Mouse (Mus musculus) right cerebral cortex, postnatal 14 days (tissue): ENCODE results near the gene Tbx20.

ENCODE experiments used
- DNase-seq: peaks from one replicate; pipeline ENCODE4 v3.0.0; 2022

The Tbx20 gene

DNA sequence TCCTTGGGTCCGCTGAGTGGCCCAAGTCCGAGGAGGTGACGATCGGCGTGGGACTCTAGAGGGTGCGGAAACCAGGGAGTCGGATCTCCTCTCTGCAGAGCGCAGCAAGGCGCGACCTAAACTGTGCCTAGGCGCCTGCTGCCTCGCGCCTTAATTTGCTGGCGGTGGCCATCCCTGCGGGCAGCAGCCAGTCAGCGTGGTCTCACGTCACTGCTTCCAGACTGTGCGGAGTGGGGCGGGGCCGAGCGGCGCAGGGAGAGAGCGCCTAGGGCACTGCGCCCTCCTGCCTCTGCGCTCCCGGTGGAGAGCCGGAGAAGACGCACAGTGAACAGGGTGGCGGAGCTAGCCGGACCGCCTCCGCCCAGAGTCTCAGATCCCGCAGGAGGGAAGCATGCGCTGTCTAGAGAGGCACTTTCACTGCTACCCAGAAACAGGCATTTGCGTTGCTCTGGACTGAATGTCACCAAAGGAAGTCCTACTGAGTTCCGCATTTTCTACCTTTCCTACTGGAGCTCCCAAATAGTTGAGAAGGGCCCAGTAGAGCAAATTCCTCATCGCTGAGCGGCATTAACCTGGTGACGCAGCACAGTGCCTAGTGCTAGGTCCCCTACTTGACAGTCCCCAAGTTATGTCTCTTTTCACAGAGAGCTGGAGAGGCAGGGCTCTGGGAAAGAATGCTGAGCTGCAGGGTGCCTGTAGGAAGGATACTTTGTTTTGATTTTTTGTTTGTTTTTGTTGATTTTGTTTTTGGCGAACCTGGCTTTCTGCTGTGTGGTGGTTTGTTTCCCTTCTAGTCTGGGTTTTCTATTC, at the start of gene Tbx20:
TSS of gene Tbx20 (minus strand) at position 144 of the 810 bp plus-strand sequence.
- no peak for DNase-seq

DNA sequence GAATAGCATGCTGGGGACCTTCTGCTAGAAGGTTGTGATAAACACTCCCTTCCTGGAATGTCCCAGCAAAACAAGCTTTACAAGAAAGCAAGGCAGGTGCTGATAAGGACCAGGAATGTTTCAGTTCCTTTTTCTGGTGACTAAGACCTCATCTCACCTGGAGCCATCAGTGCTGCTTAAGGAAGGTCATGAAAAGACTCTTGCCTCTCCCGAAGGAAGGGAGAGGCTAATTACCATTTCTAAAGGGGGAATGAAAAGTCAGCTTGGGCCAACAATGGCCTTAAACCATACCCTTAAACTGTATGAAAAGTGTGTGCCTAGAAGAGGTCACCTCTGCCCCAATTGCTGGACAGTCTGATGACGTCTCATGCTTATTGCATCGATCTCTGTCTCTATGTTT, 44.4 kb upstream of the Tbx20 start:
- no peak for DNase-seq

DNA sequence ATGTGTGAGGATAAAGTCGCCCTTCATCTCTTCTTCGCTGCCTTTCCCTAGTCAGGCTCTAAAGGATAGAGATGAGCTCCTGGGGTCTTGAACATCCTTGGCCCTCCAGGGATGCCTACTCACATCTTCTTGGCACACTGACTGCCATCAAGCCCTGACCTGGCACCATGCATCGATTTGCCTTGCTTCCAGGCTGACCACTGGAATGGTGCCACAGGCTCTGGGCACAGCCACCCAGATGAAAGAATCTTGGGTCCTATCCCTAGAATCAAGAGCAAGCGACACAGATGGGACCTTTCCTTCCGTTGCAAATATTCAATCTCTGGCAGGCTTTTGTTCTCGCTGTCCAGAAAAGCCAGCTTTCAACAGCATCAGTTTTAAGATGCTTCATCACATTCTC, 38.4 kb upstream of the Tbx20 start:
- no peak for DNase-seq

DNA sequence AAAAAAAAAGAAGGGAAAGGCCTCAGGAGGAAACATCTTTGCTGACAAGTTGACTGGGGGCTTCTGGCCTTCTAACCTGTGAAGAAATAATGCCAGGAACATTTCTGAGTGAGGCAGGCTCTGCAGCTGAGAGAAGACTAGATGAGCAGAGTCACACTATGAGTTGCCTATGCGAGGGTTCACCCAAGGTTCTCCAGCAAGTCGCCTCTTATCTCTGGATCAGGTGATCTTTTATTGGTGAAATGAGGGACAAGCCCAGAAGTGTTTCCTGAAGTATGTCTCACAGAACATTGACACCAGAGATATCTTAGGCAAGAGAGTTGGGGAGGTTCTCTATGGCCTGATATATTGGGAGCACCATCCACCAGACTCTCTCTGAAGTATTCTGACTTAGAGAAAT, 18.0 kb upstream of the Tbx20 start:
- no peak for DNase-seq

DNA sequence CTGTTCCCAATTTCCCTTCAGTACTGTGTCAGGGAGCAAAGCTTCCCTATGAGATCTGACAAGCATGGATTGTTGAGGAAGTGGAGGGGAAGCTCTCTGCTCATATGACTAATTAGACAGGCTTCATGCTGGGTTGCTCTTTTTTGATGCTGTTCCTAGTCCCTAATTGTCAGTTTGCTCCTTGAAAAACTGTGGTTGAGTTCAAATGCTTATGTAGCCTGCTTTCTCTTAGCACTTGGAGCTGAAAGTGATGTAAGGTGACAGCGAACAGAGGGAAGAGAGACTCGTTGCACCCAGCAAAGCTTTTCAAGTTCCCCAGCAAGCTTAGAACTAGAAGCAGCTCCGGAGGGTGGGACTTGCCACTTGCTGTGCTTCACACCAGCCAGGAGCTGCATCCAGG, 15.3 kb upstream of the Tbx20 start:
- DNase-seq: no peak

DNA sequence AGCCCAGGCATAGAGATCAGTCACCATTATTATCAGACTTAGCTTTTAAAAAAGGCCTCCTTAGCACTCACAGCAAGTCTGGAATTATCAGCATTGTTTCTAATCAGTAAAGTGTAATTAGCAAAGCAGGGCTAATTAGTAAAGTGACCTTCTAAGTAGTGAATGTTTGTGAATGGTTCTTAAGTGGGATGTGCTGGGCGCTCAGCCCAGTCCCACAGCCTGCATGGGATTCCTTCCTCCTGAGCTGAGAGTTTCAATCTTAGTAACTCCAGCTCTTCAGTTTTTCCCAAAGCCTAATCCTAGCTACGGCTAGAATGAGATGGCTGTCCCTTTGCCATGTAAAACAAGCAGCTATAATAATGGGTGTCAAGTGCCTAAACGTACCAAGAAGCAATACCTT, 8.2 kb upstream of the Tbx20 start:
- no peak for DNase-seq

DNA sequence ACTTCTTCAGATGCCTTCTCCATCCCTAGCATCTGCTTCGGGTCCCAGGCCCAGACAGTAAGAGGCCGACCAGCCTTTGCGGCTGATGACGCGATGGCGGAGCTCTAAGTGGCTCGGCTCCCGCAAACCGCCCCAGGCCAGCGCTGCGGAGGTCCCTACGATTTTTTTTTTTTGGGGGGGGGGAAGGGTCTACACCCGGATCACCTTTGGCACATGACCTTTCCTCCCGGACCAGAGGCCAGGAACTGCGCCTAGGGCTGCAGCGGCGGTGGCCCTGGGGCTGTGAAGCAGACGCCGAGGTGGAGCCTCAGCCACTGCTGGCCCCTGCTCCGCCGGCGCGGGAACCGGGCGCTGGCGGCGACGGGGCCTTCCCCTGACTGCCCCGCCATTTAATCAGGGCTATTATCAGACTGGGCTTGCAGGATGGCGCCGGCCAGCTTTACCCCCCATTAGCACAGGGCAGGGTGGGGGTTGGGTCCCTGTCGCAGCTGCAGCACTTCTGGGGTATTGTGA, 6.9 kb upstream of the Tbx20 start:
- no peak for DNase-seq

DNA sequence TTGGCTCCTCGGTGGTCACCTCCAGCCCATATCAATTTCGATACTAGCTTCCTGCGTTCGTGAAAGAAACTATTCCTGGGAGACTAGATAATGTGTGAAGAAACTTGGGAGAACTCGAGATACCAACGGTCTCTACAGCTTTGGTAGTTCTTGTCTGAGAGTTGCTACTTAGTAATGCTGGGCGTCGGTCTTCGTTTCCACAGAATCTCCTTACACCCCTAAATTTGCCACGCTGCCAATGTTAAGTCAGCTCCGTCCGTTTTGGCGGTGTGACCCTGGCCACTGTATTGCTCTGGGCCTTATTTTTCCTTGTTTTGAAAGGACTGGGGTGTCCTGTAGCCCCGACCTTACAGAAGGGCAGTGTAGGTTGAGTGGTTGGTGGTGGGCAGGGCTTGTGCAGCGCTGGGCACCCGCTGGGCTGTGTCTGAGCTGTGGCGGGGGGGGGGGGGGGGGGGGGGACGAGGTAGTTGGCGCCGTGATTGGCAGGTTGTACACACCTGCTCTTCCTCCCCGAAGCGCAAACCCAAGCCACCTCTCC, 6.4 kb upstream of the Tbx20 start:
- DNase-seq: no peak

DNA sequence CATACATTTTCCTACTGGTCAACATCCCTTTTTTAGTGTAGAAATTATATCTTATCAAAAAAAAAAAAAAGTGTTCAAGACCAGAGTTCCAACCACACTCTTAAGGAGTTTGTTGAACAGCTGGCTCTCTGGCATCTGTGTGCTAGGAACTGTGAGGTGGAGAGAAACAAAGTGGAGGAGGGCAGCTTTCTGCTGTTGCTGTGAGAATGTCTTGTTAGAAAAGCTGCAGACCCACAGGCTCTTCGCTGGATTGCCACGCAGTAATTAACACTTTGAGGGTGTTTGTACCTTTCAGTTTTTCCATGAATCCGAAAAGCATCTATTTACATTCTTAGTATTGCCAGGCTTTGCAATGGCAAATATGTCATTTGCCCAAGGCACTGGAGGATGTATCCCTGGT, 5.9 kb upstream of the Tbx20 start:
- DNase-seq: no peak

DNA sequence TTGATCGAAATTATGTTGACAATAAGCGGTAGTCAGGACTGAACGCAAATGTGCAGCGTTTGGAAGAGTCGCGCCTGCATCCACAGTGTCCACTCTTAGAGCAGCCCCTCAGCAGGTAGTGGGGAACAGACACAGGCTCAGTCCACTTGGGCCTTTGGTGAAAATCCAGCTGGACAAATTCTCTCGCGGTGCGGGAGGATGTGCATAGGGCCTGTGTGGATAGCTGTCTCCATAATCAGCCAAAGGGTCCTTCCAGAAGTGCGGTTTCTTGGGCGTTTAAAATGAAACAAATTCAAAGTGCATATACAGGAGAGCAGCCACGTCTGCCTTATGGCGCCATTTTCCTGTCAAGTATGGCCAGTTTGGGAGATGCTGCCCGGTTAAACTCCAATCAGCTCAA, 4.5 kb upstream of the Tbx20 start:
- no peak for DNase-seq

DNA sequence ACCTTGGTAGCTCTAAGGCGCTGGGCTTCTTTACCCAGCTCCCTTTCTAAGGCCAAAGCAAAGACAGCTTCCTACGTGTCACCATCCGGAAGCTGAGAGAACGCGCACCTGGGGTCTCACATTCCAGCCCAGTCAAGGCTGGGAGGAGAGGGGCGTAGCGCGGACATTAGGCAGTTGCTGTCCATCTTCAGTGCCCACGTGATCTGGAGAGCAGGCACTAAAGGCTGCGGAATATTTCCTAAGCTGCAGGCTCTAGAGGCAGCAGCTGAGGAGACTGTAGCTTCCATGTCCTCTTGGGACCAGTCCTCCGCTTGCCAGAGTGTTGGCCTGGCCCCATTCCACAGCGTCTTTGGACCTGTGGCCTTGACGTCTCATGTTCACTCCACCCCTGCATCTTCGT, 3.9 kb upstream of the Tbx20 start:
- no peak for DNase-seq

DNA sequence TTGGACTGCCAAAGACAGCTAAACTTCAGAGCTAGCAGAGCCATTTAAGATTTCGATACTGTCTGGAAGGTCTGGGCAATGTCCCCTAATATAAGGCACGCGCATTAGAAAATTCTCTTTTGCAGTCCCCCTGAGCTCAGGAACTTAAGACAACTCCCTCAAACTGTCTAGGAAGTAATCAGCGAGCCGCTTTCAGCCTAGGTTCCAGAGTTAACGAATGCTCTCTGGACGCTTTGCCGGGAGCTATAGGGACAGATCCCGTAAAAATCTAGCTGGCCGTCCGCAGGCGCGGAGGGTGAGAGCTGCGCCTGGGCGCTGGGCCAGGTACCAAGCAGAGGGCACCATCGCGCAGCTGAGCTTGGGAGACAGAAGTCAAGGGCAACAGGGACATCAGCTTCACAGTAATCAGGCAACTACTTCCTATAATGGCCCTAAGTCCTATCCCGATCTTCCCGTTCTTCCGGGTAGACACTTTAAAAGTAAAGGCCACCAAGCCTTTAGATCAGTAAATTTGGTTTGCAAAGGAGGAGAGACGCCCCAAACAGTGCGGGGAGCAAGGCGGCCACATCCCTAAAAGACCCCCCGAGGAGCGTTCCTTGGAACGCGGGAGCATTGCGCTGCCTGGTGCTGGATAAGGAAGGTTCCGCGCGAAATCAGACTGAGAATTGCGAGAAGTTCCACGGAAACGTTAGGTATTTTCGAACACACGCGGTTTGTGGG, 3.2 kb upstream of the Tbx20 start:
- no peak for DNase-seq

DNA sequence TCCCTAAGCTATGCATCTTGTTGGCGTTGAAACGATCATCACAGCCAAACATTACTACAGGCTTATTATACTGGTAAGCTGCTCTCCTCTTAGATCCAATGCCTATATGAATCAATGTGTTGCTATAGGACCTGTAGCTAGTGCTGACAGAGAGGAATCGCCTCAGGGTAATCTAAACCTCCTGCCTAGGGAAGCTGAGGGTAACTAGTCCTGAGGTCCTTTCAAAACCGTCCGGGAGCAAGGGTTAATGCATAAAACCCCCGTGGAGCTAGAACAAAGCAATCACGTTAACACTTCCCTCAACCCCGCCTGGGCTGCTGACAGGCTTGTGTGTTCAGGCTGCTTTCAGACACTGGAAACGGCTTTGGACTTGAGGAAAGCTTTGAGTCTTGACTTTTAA, 2.4 kb upstream of the Tbx20 start:
- no peak for DNase-seq

DNA sequence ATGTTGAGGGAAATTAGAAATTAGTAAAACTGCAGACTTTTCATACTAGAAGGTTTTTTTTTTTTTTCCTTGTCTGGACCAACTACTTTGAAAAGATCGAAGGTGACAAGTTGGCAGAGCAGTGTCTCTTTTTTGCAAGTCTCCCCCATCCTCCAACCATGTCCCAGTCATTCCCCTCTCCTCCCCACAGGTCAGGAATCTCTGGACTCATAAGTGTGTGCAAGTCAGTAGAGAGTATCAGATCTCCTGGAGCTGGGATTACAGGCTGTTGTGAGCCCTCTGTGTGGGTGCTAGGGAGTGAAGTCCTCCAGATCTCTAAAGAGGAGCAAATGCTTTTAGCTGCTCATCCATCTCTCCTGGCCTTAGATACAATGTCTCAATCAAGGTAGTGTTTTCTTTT, 1.5 kb upstream of the Tbx20 start:
- no peak for DNase-seq

DNA sequence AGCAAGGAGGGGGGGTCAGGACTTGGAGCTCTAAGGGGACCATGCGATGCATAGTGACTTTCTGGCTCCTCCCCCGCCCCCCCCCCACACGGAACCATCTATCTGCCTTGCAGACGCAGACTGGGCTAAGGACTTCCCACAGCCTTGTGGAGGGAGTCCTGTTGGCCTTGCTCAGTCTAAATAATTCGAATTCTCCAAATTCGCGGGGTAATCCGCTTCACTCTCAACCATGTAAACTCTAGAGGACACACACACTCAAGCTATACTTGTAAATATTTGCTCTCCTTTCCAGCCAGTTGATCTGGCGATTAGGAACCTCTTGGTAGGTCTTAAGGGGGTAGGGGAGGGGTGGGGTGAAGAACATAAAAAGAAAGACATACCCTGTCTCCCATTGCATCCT, 898 bp upstream of the Tbx20 start:
- DNase-seq: no peak

DNA sequence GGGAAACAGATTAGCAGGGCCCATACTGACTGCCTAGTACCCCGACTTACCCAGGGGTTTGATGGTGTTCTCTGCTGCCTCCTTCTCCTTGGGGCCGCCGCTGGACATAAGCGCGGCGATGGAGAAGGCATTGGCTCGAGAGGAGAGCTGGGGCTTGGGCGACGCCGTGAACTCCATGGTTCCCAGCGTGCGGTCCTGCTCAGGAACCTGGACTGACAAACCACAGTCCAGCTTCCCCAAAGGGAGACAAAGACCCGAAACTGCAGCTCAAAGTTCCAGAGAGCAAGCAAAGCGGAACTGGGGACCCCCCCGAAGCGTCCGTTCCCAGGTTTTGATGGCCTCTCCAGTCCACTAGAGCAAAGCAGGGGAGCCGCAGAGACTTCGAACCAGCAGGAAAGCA, 434 bp downstream of the Tbx20 start:
- DNase-seq: no peak

DNA sequence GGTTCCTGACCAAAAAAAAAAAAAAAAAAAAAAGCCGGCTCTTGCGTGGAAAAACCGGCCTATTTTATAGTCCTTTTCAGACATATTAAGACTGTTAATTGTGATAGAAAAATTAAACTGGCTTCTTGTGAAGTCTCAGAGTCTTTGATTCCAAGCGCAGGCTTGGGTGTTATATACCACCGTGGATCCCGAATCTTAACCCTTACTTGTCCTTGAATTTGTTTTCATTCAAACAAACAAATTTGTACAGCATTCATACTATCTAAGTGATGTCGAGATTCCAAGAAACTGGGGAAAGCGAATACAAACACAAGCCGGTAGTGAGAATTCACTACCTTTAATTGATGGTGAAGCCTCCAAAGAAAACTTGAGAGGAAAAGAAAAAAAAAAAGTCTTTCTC, 932 bp downstream of the Tbx20 start:
- DNase-seq: no peak

DNA sequence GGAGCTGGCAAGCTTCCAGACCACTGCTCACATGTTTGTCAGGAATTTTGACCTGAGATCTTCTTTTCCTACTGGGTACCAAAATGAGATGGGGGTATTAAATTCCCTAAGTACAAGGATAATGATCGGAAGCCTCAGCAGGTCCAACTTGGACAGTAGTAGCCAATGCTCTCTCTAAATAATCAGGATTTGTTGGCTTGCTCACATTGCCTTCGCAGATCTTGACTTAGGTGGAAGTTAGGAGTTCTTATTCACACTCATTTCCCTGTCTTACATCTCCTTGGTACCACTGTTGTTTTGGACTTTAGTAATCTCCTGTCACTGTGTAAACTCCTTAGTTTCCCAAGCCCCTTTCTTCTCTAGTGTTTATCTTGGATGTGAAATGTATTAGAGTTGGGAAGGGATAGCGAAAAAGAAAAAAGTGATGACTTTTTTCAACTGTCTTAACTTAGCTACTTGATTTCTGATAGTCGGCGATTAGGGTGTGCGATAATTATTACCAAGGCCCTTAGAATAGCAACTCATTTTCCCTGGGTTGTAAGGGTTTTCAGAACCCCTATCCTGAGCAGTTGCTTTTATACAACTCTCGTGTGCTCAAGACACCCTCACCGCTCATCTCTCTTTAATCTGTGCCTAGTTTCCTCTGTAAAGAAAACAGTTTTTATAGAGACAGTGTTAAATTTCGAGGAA, 1.5 kb downstream of the Tbx20 start:
- DNase-seq: no peak

DNA sequence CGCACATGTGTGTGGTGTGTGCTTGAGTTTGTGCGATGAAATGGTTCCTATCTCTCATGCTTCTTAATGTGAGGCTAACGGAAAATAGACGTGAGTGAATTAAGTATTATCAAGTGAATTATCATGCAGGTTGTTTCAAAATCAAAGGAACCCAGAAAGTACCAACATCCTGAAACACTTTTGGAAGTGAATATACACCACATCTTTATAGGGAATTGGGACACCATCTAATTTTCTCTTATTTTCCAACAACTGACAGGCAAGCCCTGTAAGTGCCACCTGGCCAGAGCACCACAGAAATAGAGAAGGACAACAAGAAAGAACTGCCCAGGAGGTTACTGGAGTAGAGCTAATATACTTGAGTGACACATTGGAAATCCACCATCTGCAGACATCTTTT, 2.4 kb downstream of the Tbx20 start:
- DNase-seq: no peak

DNA sequence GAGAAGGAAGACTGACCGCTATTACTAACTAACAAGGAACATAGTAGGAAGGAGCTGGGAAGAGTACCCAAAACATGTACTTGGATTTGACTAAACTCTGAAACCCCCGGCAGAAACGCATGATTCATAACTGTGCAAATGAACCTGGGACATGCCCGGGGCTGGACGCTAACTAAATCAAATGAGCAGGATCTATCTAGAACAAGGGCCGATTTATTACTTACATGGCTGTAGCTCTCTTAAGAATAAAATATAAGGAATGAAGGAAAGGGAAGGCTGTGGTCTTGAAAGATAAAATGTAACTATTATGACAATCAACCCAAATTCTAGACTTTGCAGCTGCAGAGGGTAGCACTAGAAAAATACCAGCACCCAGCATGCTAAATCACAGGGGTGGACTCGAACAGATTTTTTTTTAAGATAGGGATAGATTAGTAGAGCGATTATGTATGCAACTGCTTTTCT, 3.1 kb downstream of the Tbx20 start:
- no peak for DNase-seq

DNA sequence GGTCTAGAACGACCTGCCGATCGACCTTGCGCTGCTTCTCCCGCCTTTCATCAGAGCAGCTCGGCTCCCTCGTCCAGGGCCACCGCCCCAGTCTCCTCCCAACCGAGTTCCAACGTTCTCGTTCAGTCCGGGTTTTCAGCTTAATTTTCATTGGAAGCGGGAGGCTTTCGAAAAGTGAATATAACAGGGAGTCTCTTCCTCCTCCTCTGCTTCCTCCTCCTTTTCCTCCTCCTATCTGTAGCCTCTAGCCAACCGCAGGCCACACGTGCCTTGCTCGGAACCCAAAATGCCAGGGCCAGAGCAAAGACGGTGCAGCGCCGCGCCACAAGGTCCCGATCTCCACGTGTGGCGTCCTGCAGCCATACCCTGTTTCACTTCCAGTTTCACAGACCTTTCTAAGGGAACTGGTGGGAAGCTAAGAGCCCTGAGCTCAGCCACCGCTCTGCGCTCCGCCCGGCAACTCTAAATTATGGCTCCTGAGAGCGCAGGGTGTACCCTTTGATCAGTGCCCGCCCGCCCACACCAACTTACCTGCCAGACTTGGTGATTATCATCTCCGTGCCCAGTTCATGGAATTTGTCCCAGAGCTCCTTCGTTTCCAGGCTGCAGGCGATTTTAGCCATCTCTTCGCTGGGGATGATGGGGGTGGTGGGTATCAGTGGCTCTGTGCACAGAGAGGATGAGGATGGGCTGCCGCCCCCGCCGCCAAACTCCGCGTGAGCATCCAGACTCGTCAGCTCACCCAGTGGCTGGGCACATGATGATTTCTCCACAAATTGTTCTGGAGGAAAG, 3.8 kb downstream of the Tbx20 start:
- no peak for DNase-seq

DNA sequence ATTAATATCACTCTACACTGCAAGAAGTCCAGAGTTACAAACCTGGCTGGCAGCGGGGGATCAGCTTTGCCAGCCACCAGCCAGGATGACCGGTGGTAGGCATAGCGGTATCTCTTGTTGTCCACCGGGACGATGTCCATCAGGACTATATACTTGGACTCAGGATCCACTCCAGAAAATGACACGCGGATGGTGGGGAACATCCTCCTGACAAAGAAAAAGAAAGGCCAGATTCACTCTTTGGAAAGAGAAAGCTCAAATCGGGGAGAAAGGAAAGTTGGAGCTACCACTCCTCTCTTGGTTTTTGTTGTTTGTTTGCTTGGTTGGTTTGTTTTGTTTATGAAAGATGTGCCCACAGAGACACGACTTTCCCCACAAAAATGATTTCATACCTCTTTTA, 4.5 kb downstream of the Tbx20 start:
- no peak for DNase-seq

DNA sequence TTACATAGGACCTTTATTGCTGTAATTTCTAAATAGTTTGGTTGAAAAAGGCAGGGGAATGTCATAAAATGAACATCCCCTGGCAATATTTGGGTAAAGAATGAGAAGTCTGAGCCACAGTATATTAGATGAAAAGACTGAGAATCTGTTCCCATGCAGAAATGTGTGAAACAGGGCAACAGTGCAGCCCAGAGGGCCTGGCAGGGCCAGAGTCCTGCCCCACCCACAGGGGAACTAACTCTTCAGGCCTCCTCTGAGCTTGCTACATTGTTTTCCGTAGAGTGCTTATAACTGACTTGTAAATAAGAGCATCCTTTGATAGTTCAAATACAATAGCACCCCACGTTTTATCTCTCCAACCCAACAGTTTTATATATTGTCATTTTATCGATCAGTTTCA, 7.0 kb downstream of the Tbx20 start:
- no peak for DNase-seq
